Mouse (Mus musculus) cerebellum, postnatal 14 days (tissue): ENCODE results near the gene Med12l.

ENCODE experiments used
- DNase-seq, 2 experiments: peaks; one replicate each; pipeline ENCODE4 v3.0.0; 2021; ENCODE audit warnings: mixed read lengths in 2 of 2

Gene Med12l

GRCm38 (mm10) chr3:59257740-59258664 is 252.4 kb downstream of the Med12l start:
- peak; percentile 28 to 33 for DNase-seq

GRCm38 (mm10) chr3:59260745-59261144 is 255.1 kb downstream of the Med12l start:
- no peak for DNase-seq

GRCm38 (mm10) chr3:59261709-59262472 is 256.3 kb downstream of the Med12l start:
- DNase-seq, result no peak

- no peak for DNase-seq
Measured at GRCm38 (mm10) chr3:59262704-59263103, 257.1 kb downstream of the Med12l start, which contains the start of gene P2ry12. Gene P2ry12, minus strand, starts transcription at chr3:59262871.

- no peak for DNase-seq
Measured at GRCm38 (mm10) chr3:59263417-59263816, 257.8 kb downstream of the Med12l start.

DNA sequence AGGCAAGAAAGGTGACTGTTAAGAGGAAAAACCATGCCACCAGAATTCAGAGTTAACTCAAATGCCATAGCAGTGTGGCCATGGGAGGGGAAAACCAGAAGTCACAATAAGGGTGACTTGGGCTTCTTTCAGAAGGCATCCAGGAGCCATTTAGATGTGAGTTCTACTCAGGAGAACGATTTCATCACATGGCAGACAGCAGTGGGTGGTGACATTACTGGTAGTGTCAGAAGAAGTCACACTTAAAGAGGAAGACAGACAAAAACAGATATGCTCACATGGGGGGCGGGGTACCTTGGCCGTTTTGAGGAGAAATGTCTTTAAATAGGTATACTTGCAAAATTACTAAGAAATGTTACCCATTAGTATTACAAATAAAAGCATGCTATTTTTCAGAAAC is 258.4 kb downstream of the Med12l start:
- no peak for DNase-seq

GRCm38 (mm10) chr3:59270811-59271210 is 265.2 kb downstream of the Med12l start:
- peak; percentile 33 to 38 for DNase-seq

- DNase-seq, result no peak
Measured at GRCm38 (mm10) chr3:59277502-59278253, 272.1 kb downstream of the Med12l start.

- DNase-seq, result no peak
Measured at GRCm38 (mm10) chr3:59278254-59278533, 272.6 kb downstream of the Med12l start.

GRCm38 (mm10) chr3:59278620-59279019 is 273.0 kb downstream of the Med12l start:
- no peak for DNase-seq

DNA sequence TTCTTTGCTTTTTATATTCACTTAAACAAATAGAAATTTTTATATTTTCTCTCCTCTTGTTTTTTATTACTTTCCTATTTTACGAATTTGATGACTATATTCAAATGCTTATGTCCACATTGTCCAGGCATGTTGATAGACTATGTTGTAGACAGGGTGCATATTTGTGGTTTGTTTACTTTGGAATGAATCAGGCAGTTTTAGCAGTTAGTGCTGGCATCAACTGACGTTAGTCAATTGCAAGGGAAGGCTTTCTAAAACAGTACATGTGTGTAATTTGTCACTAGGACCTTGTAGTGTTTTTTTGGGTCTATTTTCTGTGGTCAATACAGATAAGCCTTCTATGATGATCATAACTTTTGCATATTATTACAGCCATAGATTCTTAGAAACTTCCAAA is 284.9 kb downstream of the Med12l start:
- no peak for DNase-seq

DNA sequence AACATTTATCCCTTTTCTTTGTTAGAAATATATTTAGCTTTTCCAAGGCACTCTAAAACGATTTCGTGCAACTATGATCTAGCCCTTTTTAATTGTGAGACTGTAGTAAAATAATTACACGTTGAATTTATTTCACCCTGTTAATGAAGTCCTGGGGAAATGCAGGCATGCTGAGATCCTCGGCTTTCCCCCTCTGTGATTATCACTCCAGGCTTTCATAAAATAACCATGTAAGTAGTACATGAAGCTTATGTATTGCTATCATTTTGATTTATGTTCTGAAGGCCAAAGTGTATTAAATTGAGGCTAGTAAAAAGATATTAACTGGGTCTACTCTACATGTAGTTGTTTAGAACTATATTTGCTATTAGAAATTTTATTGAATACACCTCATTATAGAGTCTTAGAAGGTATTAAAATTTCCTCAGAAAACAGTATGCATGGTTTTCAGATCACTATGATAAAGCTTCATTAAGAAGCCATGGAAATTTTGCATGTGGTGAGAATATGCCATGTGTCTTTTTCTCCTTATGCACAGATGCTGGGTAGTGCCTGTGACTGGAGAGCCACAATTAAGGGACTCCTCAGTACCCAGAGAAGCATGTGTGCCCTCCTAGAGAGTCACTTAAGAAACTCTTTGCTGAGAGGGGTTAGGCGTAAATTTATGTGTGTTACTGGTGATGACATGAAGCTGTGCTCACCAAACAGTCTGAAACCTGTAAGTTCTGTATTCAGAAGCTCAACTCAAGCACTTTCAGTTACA is 288.0 kb downstream of the Med12l start:
- DNase-seq, result no peak

GRCm38 (mm10) chr3:59295699-59296562 is 290.3 kb downstream of the Med12l start:
- no peak for DNase-seq

DNA sequence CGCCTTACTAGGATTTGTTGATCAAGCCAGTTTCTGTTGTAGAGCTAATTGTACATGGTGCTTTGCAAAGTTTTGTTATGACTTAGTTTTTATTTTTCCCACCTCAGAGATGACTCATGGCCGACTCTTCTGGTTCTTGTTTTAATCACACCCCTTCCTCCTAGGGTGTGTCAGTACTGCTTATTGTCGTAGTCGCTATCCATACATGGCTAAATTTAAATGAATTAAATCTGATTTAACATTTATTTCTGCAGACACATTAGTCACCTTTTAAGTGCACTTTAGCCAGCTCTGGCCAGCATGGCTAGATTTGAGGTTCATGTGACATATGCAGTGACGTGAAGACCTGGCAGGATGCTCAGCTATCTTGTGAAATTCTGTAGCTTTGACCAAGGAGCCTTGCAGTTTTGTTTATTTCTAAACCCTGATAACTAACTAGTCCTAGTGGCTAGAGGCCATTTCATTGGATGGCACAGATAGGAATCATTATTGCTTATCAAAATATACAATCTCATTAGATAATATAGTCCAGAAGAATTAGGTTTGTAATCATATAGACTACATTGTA is 291.0 kb downstream of the Med12l start:
- DNase-seq, result no peak

DNA sequence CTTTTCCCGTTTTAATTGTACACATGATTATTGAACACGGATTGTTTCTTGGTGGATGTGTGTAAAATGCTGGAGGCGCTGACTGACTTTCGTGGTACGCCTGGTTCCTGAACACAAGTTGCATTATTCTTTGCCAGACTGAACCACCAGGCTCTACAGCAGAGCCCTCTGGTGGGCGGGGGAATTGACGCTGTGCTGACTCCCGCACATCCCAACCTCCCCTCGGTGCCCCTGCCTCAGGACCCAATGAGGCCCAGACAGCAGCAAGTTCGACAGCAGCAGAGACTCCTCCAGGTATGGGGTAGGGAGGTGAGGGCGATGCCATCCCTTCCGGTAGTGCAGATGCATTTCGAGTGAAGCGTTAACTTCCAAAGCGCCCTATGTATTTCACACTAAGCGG is 292.0 kb downstream of the Med12l start:
- no peak for DNase-seq

DNA sequence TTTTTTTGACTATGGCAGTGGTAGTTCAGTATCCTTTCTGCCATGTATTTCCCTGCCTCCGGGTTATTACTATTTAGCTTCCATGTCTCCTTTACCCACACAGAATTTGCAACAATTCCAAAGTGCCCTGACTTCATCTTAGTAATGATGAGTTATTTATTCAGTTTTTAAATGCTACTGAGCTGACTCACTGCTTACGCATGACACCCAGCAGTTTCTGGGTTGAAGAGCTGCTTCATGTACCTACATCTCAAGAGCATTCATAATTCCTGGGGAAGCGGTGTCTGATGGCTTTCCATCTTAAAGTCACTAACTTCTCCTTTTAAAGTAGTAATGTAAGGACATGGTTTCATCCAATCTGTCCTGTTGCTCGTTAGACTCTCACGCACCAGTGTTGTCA is 299.3 kb downstream of the Med12l start:
- no peak for DNase-seq

DNA sequence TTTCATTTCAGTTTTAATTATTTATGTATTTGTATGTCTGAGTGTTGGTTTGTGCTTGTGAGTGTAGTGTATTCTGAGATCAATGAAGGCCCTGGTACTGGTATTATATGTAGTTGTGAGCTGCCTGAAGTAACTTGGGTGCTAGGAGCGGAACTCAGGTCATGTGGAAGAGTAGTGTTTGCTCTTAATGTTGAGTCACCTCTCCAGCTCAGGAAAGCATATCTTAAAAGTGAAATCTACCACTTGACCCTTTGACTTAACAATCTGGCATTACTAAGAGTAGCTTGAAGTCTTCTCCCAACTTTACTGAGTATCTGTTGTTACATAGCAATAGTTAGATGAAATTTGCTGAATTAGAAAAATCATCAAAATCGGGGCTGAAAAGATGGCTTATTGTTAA is 299.9 kb downstream of the Med12l start:
- no peak for DNase-seq

- DNase-seq, result no peak
Measured at GRCm38 (mm10) chr3:59312610-59313009, 307.0 kb downstream of the Med12l start.

- no peak for DNase-seq
Measured at GRCm38 (mm10) chr3:59316077-59316476, 310.5 kb downstream of the Med12l start.

DNA sequence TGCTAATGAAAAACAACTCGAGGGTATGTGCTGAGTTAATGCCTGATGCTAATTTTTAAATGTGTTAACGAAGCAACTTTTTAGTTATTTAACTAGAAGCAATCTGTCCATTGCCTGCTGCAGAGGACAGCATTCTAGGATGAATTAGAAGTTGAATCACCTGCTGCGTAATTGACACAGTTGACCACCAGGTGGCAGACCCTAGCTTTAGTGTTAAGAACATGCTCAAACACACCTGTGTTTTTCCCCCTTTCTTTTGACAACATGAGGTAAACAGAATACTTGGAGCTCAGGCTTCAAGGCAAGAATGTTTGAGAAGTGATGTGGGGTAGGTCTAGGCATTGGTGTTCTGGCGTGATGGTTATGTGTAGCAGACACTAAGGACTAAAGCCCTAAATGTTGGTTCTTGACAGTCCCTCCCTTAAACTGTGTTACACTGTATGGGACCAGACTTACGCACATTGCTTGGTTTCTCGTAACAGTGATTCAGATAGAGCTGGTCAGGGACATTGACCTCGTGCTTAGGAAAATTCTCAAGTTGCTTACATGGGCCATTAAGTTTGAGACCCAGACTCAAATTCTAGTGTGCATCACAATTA is 315.8 kb downstream of the Med12l start:
- peak; percentile 86 to 91 for DNase-seq

DNA sequence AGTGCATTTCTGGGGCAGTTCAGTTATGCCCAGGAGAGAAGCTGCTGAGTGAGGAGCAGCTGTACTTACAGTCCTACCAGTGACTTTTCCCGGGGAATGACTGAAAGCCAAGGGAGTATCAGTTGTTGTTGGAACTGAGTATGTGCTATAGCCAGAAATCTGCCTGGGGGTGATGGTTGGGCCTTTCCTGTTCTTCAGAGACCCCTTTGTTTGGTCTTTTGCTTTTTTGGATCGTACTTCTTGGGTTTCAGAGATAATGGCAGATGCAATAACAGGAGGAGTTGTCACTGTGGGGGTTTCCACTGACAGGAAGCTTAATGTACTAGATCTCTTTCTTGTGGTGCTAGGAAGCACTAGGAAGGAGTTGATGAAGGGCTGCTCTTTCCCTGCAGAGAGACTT is 322.9 kb downstream of the Med12l start:
- no peak for DNase-seq
